Mouse (Mus musculus): ENCODE results near the gene Tmem123. TPM values are rescaled to one million over a fixed set of nuclear protein-coding genes. Genes with fewer than 3 reads are reported as not detected.

The Tmem123 gene
- total RNA-seq, 2 experiments from 2014 or later, result 151 to 202 TPM

DNA sequence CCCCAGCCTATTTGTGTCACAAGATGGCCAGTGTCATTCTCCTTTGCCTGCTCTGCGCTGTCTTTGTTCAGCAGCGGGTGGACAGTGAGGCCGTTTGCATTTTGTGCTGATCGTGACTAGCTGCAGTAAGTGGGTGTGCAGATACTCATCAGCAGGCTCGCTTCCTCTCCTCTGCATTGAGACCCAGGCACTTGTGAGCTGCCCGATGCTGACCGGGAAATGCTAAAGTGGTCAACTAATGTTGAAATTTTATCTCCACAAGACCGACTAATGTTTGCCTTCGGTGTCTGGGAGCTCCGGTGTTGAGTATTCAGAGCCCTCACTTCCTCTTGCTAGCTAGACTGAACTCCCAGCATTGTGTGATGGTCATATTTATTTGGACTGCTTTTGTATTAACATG lies 10.7 kb downstream of the Tmem123 start:
- DNase-seq (ENCODE audit: low spot score in 2 of 2), result no peak

DNA sequence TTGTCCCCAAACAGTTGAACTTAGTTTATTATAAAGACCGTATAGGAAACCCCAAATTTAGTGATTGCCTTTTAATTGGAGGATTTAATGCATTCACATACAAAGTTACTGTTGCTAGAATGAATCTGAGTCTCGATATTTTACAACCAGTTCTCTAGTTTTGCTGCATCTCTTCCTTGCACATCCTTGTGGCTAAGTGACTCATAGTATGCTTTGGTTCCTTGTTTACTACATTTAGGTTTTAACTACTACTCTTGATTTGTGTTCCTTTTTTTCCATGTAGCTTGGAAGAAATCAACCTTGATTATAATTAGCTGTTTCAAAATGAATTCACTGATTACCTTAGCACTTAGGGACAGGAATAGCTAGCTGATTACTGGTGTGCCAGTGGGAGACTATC lies 11.2 kb downstream of the Tmem123 start:
- DNase-seq (ENCODE audit: low spot score in 2 of 2), result no peak

DNA sequence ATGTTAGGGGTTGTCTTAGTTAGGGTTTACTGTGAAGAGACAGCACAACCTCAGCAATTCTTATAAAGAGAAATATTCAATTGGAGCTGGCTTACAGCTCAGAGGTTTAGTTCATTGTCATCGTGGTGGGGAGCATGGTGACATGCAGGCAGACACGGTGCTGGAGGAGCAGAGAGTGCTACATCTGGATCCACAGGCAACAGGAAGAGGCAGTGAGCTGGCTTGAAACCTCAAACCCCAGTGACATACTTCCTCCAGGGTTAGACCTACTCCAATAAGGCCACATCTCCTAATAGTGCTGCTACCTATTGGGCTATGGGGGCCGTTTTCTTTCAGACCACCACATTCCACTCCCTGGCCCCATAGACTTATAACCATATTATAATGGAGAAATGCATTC lies 12.1 kb downstream of the Tmem123 start:
- DNase-seq (ENCODE audit: low spot score in 2 of 2), result no peak

DNA sequence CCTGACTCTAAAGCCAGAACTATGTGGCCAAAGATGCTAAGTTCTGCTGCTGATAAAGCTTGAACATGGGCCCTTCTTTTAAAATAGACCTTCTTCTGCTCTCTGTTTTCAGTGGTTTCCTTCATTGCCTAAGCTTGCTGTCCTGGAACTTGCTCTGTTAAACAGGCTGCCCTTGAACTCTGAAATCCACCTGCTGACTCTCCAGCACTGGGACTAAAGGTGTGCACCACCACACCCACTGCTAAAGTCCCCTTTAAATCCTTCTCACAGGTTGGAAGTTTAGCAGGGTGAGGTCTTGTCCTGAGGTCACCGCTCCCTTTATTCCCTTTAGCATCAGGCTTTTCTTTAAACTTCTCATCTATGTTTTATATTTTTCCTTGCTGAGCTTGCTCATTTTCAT lies 13.1 kb downstream of the Tmem123 start:
- no peak for DNase-seq (ENCODE audit: low spot score in 2 of 2)

DNA sequence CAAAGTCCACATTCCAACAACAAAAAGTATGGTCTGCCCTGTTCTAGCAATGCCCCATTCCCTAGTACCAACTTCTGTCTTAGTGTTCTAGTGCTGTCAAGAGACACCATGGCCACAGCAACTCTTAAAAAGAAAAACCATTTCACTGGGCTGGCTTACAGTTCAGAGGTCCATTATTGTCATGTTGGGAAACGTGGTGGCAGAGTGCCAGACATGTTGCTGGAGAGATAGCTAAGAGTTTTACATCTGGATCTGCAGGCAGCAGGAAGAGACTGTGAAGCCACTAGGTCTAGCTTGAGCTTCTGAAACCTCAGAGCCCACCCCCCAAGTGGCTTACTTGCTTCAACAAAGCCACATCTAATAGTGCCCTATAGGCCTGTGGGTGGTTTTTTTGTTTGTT lies 13.8 kb downstream of the Tmem123 start:
- no peak for DNase-seq (ENCODE audit: low spot score in 2 of 2)

DNA sequence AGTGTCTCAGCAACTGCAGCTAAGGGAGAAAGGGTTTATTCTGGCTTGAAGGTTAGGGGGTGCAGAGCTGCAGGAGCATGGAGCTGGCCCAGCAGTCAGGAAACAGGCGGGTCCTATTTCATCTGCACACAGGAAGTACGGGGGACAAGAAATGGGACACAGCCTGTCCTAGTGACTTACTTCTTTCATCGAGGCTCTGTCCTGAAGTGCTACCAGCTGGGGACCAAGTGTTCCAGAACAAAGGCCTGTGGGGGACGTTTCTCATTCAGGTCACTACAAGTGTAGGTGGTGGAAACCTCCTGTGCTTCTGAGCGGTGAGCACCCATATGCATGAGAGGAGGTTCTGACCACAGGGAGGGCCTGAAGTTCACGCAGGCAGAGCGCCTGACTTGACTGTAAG lies 14.9 kb downstream of the Tmem123 start:
- DNase-seq (ENCODE audit: low spot score in 2 of 2), result no peak

DNA sequence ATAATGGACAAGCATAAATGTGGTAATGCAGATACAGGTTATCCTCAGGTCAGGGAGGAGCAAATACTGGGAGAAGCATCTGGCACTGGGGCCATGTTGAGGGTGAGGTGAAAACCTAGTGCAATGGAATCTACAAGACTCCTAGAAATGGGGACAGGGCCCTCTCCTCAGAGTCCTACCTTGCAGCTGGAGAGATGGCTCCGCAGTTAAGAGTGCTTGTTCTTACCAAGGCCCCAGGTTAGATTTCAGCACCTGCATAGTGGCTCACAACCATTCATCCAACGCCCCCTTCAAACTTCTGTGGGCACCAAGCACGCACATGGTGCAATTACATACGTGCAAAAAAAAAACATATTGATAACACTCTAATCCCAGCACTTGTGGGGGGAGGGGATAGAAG lies 15.9 kb downstream of the Tmem123 start:
- DNase-seq (ENCODE audit: low spot score in 2 of 2), result no peak

DNA sequence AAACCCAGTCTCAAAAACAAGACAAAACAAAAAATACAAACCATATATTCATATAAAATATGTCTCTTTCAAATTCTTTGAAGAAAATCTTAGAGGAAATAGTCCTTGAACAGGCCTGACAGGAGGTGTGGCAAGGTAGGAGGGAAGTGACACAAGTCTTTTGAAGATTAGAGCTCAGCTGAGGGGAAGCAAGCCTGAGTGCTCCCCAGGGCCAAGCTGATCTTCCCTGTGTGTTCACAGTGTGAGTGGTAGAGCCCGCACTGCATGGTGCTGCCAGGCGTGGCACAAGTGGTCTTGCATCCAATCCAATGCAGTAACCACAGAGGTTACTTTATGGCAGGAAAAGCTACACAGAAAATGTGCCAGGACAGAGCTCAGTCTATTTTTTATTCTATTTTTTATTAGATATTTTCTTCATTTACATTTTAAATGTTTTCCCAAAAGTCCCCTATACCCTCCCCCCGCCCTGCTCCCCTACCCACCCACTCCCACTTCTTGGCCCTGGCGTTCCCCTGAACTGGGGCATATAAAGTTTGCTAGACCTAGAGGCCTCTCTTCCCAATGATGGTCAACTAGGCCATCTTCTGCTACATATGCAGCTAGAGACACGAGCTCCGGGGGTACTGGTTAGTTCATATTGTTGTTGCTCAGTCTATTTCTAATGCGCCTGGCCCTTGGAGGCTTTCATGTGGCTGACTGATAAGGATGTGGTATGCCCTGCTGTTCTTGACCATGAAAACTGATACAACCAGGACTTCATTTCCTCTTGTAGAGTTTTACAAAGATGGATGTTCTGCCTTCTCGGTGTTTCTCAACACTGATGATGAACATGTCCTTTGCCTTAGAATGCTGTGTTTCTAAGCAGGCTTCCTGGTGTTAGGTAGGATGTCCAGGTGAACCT lies 16.7 kb downstream of the Tmem123 start:
- DNase-seq (ENCODE audit: low spot score in 2 of 2), result no peak

DNA sequence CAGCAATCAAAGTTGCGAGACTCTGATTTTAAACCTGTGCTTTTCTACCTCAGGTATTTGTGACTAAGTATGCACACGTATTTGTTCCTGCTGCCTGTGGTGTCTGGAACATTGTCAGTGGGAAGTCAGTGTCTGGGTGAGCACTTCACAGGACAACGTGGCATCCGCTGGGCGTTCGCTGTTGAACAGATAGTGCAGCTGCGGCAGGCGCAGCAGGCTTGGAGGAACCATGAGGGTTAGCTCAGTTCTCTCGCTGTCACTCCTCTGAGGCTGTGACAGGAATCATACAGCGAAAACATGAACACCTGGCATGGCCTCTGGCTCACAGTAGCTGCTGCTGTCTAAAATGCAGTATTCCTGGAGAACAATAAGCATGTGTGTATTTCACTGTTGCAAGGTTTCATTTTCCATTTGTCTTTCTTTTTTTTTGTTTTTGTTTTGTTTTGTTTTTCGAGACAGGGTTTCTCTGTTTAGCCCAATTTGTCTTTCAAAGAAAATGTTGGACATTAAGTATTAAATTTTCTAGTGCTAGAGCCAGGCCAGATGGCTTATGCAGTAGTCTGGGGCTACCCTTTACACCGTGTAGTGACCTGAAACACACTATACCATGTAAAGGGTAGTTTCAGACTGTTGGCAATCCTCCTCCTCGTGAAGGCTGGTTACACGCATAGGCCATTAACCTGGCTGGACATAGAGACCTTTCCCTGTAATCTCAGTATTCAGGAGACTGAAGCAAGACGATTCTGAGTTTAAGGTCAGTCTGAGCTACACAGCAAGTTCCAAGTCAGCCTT lies 20.2 kb downstream of the Tmem123 start:
- DNase-seq (ENCODE audit: low spot score in 2 of 2), result peak in 1 of 2 experiments; percentile 16

DNA sequence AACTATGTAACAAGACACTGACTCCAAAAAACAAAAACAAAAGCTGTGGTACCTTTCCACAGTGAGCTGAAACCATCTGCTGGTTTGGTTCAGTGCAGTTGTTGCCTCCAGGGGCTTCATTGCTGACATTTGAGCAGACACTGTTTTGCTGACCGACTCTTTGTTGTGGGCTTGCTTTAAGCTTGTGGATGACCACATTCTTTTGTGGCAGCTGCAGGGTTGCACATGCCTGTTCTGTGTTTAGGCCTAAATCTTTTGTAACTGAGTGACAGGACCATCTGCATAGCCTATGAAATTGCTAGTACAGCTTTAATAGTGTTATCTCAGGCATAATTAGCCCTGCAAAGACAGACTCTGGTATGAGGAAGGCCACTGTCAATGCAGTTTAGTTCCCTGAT lies 20.8 kb downstream of the Tmem123 start:
- no peak for DNase-seq (ENCODE audit: low spot score in 2 of 2)

DNA sequence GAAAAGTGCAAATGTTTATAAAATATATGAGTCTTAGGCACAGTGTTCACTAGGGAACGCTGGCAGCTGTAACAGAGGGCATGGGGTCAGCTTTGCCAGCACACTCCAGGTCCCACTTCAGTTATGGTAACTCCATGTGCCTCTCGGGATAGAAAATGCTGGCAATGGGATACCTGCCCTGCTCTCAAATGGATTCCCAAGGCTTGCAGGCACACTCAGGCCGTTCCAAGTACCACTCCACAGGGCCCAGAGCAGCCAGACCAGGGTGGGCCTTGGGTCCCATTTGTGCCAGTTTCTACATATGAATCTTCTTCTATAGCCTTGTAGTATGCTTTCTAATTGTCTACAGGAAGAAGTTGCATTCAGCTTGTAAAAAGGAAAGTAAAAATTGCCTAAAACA lies 21.6 kb downstream of the Tmem123 start:
- peak in 1 of 2 experiments; percentile 13 for DNase-seq (ENCODE audit: low spot score in 2 of 2)

DNA sequence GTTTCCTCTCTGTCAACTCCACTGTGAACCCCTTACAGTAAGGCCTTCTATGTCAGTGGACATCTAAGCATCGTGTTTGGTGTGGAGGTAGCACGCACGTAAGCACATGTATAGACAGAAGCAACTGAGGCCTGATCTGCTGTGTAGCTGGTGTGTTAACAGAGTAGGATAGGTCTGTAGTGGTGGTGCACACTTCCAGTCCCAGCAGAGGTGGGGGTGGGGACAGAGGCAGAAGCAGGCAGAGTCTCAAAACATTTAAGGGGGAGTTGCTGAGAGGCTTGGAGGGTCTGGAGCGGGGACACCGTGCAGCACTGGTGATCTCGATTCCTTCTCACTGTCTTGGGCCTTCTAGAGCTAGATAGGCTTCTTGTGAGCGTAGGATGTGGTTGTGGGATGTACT lies 22.2 kb downstream of the Tmem123 start:
- DNase-seq (ENCODE audit: low spot score in 2 of 2), result peak in 1 of 2 experiments; percentile 14

DNA sequence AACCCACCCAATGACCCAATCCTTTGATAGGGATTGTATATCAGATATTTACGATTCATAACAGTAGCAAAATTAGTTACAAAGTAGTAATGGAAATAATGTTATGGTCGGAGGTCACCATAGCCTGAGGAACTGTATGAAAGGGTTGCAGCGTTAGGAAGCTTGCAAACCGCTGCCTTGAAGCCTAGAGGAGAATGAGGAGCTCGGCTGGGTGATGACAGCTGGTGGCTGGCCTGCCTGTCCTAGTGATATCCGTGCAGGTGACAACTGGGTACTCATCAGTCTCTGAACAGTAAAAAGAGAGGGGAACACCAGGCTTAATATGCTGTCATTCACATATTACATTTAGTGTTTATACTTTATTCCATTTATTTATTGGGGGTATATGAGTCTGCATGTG lies 24.6 kb downstream of the Tmem123 start:
- DNase-seq (ENCODE audit: low spot score in 2 of 2), result no peak

DNA sequence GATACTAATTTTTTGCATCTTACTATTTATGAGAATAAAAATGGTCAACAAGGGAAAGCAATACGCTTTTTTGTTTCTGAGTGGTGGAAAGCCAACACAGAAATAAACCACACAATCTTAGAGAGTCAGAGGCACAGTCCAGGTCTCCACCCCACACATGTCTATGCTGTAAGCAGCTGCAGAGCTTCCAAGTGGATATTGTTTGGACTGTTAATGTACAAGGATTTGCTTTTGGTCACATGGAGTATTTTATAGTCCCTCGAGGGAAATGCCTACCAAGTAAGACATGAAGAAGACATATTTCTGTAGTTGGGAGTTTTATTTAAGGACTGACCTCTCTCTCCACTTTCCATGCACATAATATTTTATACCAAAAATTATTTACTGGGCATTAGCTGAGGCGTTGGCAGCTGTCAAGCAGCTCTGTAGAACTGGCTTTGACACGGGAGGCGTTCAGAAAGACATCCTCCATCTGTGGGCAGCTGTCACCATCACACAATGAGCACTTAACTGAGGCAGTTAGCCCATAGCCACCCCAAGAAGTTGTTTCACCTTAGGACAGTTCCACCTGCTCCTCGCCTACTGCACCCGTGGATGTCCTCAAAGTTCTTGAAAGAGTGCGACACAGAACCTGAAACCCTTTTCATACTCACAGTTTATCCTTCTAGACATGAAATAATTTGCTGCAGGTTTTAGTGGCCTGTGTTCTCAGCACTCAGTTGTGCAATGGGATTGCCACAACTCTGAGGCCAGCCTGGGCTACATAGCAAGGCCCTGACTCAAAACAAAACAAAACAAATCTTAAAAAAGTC lies 26.1 kb downstream of the Tmem123 start:
- DNase-seq (ENCODE audit: low spot score in 2 of 2), result no peak

DNA sequence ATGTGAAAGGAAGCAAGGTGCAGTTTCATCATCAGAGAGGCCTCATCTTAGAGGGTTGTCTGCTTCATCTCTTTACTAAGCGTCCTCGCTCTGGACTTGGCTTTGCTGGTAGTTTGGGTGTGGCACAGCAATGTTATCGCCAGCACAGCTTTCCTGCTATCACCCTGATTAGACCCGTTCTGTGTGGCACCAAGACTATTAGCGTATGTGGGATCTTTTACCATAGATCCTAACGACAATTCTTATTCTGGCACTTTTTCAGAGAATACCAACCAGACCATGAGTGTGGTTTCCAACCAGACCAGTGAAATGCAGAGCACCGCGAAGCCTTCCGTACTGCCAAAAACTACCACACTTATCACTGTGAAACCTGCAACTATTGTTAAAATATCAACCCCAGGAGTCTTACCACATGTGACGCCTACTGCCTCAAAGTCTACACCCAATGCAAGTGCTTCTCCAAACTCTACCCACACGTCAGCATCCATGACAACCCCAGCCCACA lies 26.8 kb downstream of the Tmem123 start:
- DNase-seq (ENCODE audit: low spot score in 2 of 2), result no peak

DNA sequence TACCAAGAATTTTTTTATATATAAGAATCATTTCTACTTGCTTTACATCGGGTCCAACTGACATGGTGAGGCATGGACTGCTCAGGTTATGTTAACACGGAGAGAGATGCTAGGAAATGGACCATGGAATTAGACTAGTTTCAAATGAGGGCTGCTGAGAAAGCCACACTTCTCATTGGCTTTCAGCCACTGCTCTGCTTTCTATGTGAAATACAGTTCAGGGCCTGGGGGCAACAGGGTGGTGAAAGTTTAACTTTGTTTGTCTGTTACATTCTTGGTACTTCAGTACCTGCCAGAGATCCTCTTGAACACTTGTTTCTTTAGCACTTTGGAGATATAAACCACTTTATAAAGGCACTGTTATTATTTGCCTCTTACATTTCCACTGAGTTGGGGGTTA lies 29.7 kb downstream of the Tmem123 start:
- DNase-seq (ENCODE audit: low spot score in 2 of 2), result no peak

DNA sequence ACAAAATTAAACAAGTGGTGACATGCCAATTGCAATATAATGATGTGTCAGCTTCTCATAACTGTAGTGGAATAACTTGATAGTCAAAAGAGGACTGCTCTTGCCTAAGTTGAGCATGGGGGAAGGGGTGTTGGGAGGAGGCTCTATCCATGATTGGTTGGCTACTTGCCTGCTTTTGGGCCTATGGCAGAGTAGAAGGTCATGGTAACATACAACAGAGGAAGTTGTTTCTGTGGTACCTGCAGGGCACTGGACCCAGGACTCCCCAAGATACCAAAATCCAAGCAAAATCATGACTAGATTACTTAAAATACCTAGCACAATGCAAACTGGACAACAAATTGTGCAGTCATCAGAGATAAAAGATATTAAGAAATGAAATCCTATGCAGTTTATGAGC lies 31.7 kb downstream of the Tmem123 start:
- DNase-seq (ENCODE audit: low spot score in 2 of 2), result no peak

DNA sequence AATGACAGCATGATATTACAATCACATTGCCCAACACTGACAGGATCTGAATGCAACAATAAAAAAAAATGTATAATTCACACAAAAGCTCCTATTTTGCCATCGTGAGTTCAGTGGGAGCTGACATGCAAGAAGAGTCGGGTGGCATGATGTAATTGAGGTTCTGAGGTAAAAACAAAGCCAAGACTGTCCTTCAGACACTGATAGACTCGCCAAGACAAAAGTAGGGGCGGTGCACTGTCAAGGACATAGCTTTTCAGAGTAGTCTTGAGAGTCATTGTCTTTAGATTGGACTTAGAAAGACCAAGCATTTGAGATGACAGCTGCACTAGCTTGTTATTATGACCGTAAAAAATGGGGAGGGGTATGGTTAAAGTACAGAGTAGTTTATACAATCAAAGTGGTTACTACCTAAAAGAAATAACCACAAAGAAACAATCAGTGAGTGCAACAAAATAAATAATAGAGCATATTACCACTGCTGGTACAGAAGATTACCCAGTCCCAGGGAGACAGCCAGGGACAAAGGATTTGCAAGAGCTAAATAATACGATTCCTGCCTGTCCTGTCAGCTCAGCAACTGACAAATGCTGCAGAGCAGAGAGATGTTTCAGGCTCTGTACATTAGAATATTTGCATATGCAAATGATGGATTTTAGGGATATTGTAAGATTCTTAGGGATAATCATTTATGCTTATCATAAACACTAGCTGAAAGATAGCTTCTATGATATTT lies 32.5 kb downstream of the Tmem123 start:
- DNase-seq (ENCODE audit: low spot score in 2 of 2), result no peak

DNA sequence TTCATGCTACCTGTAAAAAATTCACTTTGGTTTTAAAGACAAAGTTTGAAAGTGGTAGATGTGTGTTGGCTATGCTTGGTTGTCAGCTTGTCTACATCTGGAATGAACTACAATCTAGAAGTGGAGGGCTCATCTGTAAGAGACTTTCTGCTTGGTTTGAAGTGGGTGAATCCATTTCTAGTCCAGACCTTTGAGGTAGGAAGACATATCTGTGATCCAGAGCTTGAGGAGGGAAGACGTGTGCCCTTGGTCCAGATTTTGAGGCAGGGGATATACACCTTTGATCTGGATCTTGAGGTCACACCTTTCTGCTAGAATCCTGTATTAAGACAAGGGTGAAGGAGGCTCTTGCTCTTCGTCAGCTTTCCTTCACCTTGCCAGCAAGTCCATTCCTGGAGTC lies 33.7 kb downstream of the Tmem123 start:
- DNase-seq (ENCODE audit: low spot score in 2 of 2), result no peak

DNA sequence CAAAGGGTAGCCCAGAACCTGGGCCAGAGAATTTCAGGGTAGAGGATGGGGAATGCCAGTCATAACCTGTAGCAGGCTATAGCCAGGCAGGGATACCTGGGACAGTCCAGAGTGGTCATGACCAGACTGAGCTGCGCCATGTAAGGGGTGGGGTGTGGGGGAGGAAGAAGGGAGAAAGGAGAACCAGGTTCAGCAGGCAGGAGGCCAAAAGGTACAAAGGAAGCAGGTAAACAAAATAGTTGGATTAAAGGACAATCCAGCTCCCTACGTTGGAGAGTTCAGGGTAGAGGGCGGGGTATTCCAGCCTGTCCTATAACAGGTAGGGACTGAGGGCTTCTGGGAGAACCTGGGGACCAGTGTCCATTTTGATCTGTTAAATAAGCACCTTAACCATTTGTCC lies 34.7 kb downstream of the Tmem123 start:
- no peak for DNase-seq (ENCODE audit: low spot score in 2 of 2)

DNA sequence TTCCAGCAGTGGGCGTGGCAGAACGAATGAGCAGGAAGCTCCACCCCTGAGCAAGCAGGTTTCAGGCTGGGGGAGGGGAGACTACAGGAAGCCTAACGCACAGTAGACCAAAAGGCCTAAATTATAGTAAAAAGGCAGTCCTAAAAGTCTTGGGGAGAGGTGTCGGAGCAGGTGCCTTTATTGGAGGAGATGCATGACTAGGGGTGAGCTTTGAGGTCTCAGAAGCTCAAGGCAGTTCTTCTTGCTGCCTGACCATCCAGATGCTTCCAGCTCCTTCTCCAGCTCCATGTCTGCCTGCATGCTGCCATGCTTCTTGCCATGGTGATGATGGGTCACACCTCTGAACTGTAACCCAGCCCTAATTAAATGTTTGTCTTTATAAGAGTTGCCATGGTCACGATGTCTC lies 41.3 kb downstream of the Tmem123 start:
- no peak for DNase-seq (ENCODE audit: low spot score in 2 of 2)
